Mouse (Mus musculus) ES-E14 (cell line): ENCODE results near the gene Zfp366.

Source experiments
- HCFC1 ChIP-seq: IDR thresholded peaks from 2 replicates; pipeline ENCODE4 v1.6.1; 2012; ENCODE audit warnings: low read length, inconsistent platforms, borderline replicate concordance; ENCODE audit not compliant: insufficient read depth
- ZC3H11A ChIP-seq: IDR thresholded peaks from 2 replicates; pipeline ENCODE4 v1.6.1; 2012; ENCODE audit warnings: low read depth, mild to moderate bottlenecking, inconsistent platforms, low read length, borderline replicate concordance
- ZNF384 ChIP-seq: IDR thresholded peaks from 2 replicates; pipeline ENCODE4 v1.6.1; 2012; ENCODE audit warnings: low read depth, low read length, inconsistent platforms

GRCm38 (mm10) chr13:99233333-99233732 is 48.7 kb downstream of the Zfp366 start:
- TF ChIP-seq HCFC1 (no peak), ZNF384 (no peak), ZC3H11A (no peak)
